In genomic region chr2:35420681-35421080, GRCm38 (mm10) we compare ENCODE assay signal across 41 mouse cellular contexts. TPM values are rescaled to one million over a fixed set of nuclear protein-coding genes. Genes with fewer than 3 reads are reported as not detected.
A peak's percentile ranks its signal among the peaks of the same experiment; 100 is the strongest.
DNase-seq lines count a peak whose midpoint lies in the region; ATAC-seq and TF ChIP-seq lines count a peak whose summit lies in the region.
"Had no signal": no experiment of that assay in that cellular context is flagged by ENCODE, and none has a peak within 500 bp of the region (broad histone marks: within the 10 kb centered on the region; RNA-seq: fewer than 3 reads in every experiment).

No protein-coding gene starts in this region.

- peaks cover 66% of the 10 kb centered on the region for H3K4me1 ChIP-seq in G1E (ENCODE audit: insufficient read depth, low read depth, low read length)
- H3K4me1 ChIP-seq in liver, embryonic 16.5 days (ENCODE audit: control insufficient read depth, low read depth, low read length): peaks cover 46% of the 10 kb centered on the region
- H3K4me1 ChIP-seq in lung, adult 2 months (ENCODE audit: control insufficient read depth, insufficient read depth, low read length): no peaks in the 10 kb centered on the region
- H3K4me1 ChIP-seq: hindbrain, embryonic 10.5 days; hindbrain, embryonic 15.5 days; limb, embryonic 15.5 days had no signal

- WGBS in liver, embryonic 16.5 days (ENCODE audit: insufficient replicate concordance): 40% methylated on average over 1 of the region's 1 CpGs
- 46% methylated on average over 1 of the region's 1 CpGs for WGBS in lung, adult 2 months

- TF ChIP-seq POLR2A in lung, adult 2 months (IDR thresholded peaks at IDR 0.05; ENCODE audit: borderline replicate concordance, extremely low read depth, low read depth, low read length): no peak

- H3K4me2 ChIP-seq in liver, embryonic 16.5 days (ENCODE audit: low read depth, low read length): 0 out of 2 replicates have a peak overlapping the region, but pooled peaks have one; percentile 17
- H3K4me2 ChIP-seq: heart, embryonic 12.5 days; hindbrain, embryonic 15.5 days; kidney, embryonic 15.5 days; limb, embryonic 15.5 days had no signal

- no peak overlapping the region for H3K4me3 ChIP-seq in G1E (ENCODE audit: low read depth, low read length)
- no peak overlapping the region for H3K4me3 ChIP-seq in liver, embryonic 16.5 days (ENCODE audit: low read depth, low read length)
- H3K4me3 ChIP-seq in lung, adult 2 months (replicated peaks; ENCODE audit: extremely low read depth, low read depth, low read length): no peak overlapping the region
- H3K4me3 ChIP-seq: heart, embryonic 12.5 days; hindbrain, embryonic 10.5 days; hindbrain, embryonic 15.5 days; kidney, embryonic 15.5 days; limb, embryonic 10.5 days; limb, embryonic 15.5 days had no signal

- peaks cover 8% of the 10 kb centered on the region for H3K9me3 ChIP-seq in G1E (replicated peaks)
- no peaks in the 10 kb centered on the region for H3K9me3 ChIP-seq in liver, embryonic 16.5 days (replicated peaks; ENCODE audit: control insufficient read depth, low read length)
- H3K9me3 ChIP-seq: hindbrain, embryonic 15.5 days; limb, embryonic 10.5 days; limb, embryonic 15.5 days had no signal

- H3K27ac ChIP-seq in liver, embryonic 16.5 days (ENCODE audit: low read length): peak overlapping the region; percentile 86
- H3K27ac ChIP-seq: hindbrain, embryonic 10.5 days; hindbrain, embryonic 15.5 days; kidney, embryonic 15.5 days; limb, embryonic 10.5 days; limb, embryonic 15.5 days had no signal

- no peak for TF ChIP-seq CTCF in G1E (IDR thresholded peaks at IDR 0.05; ENCODE audit: low read depth, low read length)
- TF ChIP-seq CTCF in lung, adult 2 months (IDR thresholded peaks at IDR 0.05; ENCODE audit: insufficient read depth, low read length): no peak

- no peak overlapping the region for H3K9ac ChIP-seq in liver, embryonic 16.5 days (ENCODE audit: low read depth, low read length)
- H3K9ac ChIP-seq: heart, embryonic 12.5 days; hindbrain, embryonic 15.5 days; kidney, embryonic 15.5 days; limb, embryonic 15.5 days had no signal

- DNase-seq in G1E (ENCODE audit: low spot score): peak; percentile 41
- DNase-seq in c-Kit-negative CD71-positive TER-119-positive erythroid progenitor cells, embryonic 14.5 days (ENCODE audit: low read depth, low spot score): peak; percentile 47
- no peak for DNase-seq in spleen, adult 18-20 months
- DNase-seq in lung, adult 2 months: no peak
- no peak for DNase-seq in heart, adult 18-20 months
- DNase-seq in ovary, postnatal 36 days (ENCODE audit: low spot score): no peak
- DNase-seq: adrenal gland, postnatal 14 days; B cell, adult 2 months; cerebellum, adult 2 months; cerebellum, postnatal 14 days; gastrocnemius, postnatal 25 days; heart, adult 11 months; kidney, adult 18-20 months; kidney, postnatal 4 days; lung, postnatal 4 days; thymus, postnatal 14 days had no signal

- peak; percentile 66 for ATAC-seq in G1E (ENCODE audit: extremely low read depth, insufficient number of reproducible peaks, low FRiP score, poor library complexity, severe bottlenecking)
- ATAC-seq in erythroid progenitor cell, adult 5-6 weeks (replicated peaks; ENCODE audit: low FRiP score, poor library complexity, severe bottlenecking): peak; percentile 59
- ATAC-seq in liver, embryonic 16.5 days (ENCODE audit: low read depth): peak; percentile 57
- ATAC-seq: forebrain, embryonic 14.5 days; inflammation-experienced regulatory T-cells, adult 6 months; midbrain, embryonic 16.5 days; Patski had no signal

- H3K36me3 ChIP-seq in G1E (replicated peaks): peaks cover 86% of the 10 kb centered on the region
- peaks cover 20% of the 10 kb centered on the region for H3K36me3 ChIP-seq in liver, embryonic 16.5 days (ENCODE audit: control insufficient read depth, insufficient read depth)
- H3K36me3 ChIP-seq: hindbrain, embryonic 15.5 days had no signal

- no peaks in the 10 kb centered on the region for H3K27me3 ChIP-seq in G1E (ENCODE audit: insufficient read depth, low read length)
- H3K27me3 ChIP-seq in liver, embryonic 16.5 days (ENCODE audit: control insufficient read depth, insufficient read depth, low read depth, low read length): no peaks in the 10 kb centered on the region
- H3K27me3 ChIP-seq: heart, embryonic 12.5 days; hindbrain, embryonic 15.5 days; kidney, embryonic 15.5 days; limb, embryonic 15.5 days; Patski had no signal

RNA-seq across cellular contexts. Expression of gene 4930402F06Rik, which starts 23.7 kb away (rescaled TPM):
- total RNA-seq in G1E (2014; fragmentation: Nextera tagmentation): not detected in 2 replicates
- 0.12 TPM in 1 of 2 replicates, not detected in the other for total RNA-seq in G1E (2017)
- not detected in 2 replicates for polyA plus RNA-seq in G1E (2012)
- total RNA-seq in erythroid progenitor cell, adult 5-6 weeks (2015; ENCODE audit: low replicate concordance): not detected in 2 replicates
- not detected in 2 replicates for total RNA-seq in erythroid progenitor cell, adult 5-6 weeks (2017; ENCODE audit: low replicate concordance)
- polyA plus RNA-seq in liver, embryonic 16.5 days (2015; fragmentation: Nextera tagmentation; extraction: Ambion mirVana): not detected in 2 replicates
- polyA plus RNA-seq in lung, adult 2 months (2012; rRNA removed): not detected in 2 replicates
- total RNA-seq in heart, adult 18-20 months (2021): not detected
- total RNA-seq: adrenal gland, postnatal 14 days; ES-E14; gastrocnemius, adult 18-20 months; gastrocnemius, postnatal 25 days; layer of hippocampus, adult 8-10 months; layer of hippocampus, postnatal 25 days; neutrophil, adult 5-6 weeks had no signal
- polyA plus RNA-seq: cerebellum, adult 2 months; cortical plate, adult 2 months; embryonic facial prominence, embryonic 14.5 days; forebrain, embryonic 14.5 days; frontal cortex, adult 2 months; heart, embryonic 12.5 days; heart, postnatal 0 days; hindbrain, embryonic 10.5 days; hindbrain, embryonic 15.5 days; inflammation-experienced regulatory T-cells, adult 6 months; kidney, embryonic 15.5 days; limb, embryonic 10.5 days; limb, embryonic 15.5 days; lung, embryonic 16.5 days; midbrain, embryonic 16.5 days; neural tube, embryonic 11.5 days; Patski; stomach, embryonic 14.5 days; urinary bladder, adult 2 months had no signal

RNA-seq across cellular contexts. Expression of gene Ggta1, which starts 42.4 kb away (rescaled TPM):
- total RNA-seq in G1E (2014; fragmentation: Nextera tagmentation): 52.1 and 58.2 TPM in 2 replicates
- 22.2 and 27.2 TPM in 2 replicates for total RNA-seq in G1E (2017)
- 10.7 and 13.2 TPM in 2 replicates for polyA plus RNA-seq in G1E (2012)
- 12.2 and 14.4 TPM in 2 replicates for total RNA-seq in erythroid progenitor cell, adult 5-6 weeks (2015; ENCODE audit: low replicate concordance)
- 6.2 and 6.8 TPM in 2 replicates for total RNA-seq in erythroid progenitor cell, adult 5-6 weeks (2017; ENCODE audit: low replicate concordance)
- polyA plus RNA-seq in liver, embryonic 16.5 days (2015; fragmentation: Nextera tagmentation; extraction: Ambion mirVana): 9.1 and 9.6 TPM in 2 replicates
- polyA plus RNA-seq in lung, adult 2 months (2012; rRNA removed): 17.8 and 24.4 TPM in 2 replicates
- total RNA-seq in heart, adult 18-20 months (2021): 10 to 100 TPM; 13.6 to 17.0 TPM

RNA-seq across cellular contexts. Expression of gene 4930568D16Rik, which starts 53.2 kb away (rescaled TPM):
- total RNA-seq in G1E (2014; fragmentation: Nextera tagmentation) (not detected in 2 replicates), G1E (2017) (0.11 TPM in 1 of 2 replicates, not detected in the other)
- polyA plus RNA-seq in G1E (2012): not detected in 2 replicates
- total RNA-seq in erythroid progenitor cell, adult 5-6 weeks (2015; ENCODE audit: low replicate concordance): not detected in 2 replicates
- not detected in 2 replicates for total RNA-seq in erythroid progenitor cell, adult 5-6 weeks (2017; ENCODE audit: low replicate concordance)
- not detected in 2 replicates for polyA plus RNA-seq in liver, embryonic 16.5 days (2015; fragmentation: Nextera tagmentation; extraction: Ambion mirVana)
- not detected in 2 replicates for polyA plus RNA-seq in lung, adult 2 months (2012; rRNA removed)
- total RNA-seq in heart, adult 18-20 months (2021): not detected
- total RNA-seq: adrenal gland, postnatal 14 days; ES-E14; gastrocnemius, adult 18-20 months; gastrocnemius, postnatal 25 days; layer of hippocampus, adult 8-10 months; layer of hippocampus, postnatal 25 days; neutrophil, adult 5-6 weeks had no signal
- polyA plus RNA-seq: cerebellum, adult 2 months; cortical plate, adult 2 months; embryonic facial prominence, embryonic 14.5 days; forebrain, embryonic 14.5 days; frontal cortex, adult 2 months; heart, embryonic 12.5 days; heart, postnatal 0 days; hindbrain, embryonic 10.5 days; hindbrain, embryonic 15.5 days; inflammation-experienced regulatory T-cells, adult 6 months; kidney, embryonic 15.5 days; limb, embryonic 10.5 days; limb, embryonic 15.5 days; lung, embryonic 16.5 days; midbrain, embryonic 16.5 days; neural tube, embryonic 11.5 days; Patski; stomach, embryonic 14.5 days; urinary bladder, adult 2 months had no signal

Comparison
In these comparisons a context has a peak if more than half of its experiments do, and no peak if none do; other contexts are left out.
1. DNase-seq: peak in G1E (single experiment) and c-Kit-negative CD71-positive TER-119-positive erythroid progenitor cells, embryonic 14.5 days (single experiment); none in spleen, adult 18-20 months (0 of 2), lung, adult 2 months (single experiment), heart, adult 18-20 months (0 of 2) and ovary, postnatal 36 days (single experiment).
2. Peak in every context shown above with its lines, with median percentiles within 50 percentile points of each other: ATAC-seq.